Mouse (Mus musculus) cortical plate, adult 2 months (tissue): ENCODE measurements at regions not wholly inside any gene's neighbourhood (a gene's known extent, or its start where the extent isn't known, plus 50 kb on each side); places are given as distances from the start of the nearest gene placed in this dataset.

Experiments used
- CTCF ChIP-seq: fragments of 200-500 bp; IDR thresholded peaks from 2 replicates; pipeline ENCODE4 v1.5.1; 2011; ENCODE audit warnings: mild to moderate bottlenecking, control low read depth, low read length; ENCODE audit not compliant: insufficient read depth; ENCODE audit errors: extremely low read depth
- POLR2A ChIP-seq: fragments of 200-500 bp; IDR thresholded peaks from 2 replicates; pipeline ENCODE4 v1.6.1; 2011; ENCODE audit warnings: mild to moderate bottlenecking, low read length, control low read depth; ENCODE audit not compliant: insufficient read depth; ENCODE audit errors: extremely low read depth

GRCm38 (mm10) chr1:126947860-126948259, 117.3 kb upstream of the Nckap5 start:
- TF ChIP-seq CTCF (no peak), POLR2A (no peak)
